Mouse (Mus musculus) hindbrain, embryonic 10.5 days (tissue): Measurements from ENCODE around the gene Ssr3. TPM values are rescaled to one million over a fixed set of nuclear protein-coding genes. Genes with fewer than 3 reads are reported as not detected.

ENCODE experiments used
- DNase-seq: peaks from one replicate; pipeline ENCODE4 v3.0.0-alpha.2; 2017; ENCODE audit warnings: low spot score
- H3K27ac ChIP-seq: fragments of 300-500 bp; sonication (generic); 2 replicates; pipeline ENCODE4 v1.5.1; 2016; ENCODE audit warnings: mild to moderate bottlenecking, moderate library complexity
- H3K27me3 ChIP-seq: fragments of 300-500 bp; sonication (generic); 2 replicates; pipeline ENCODE4 v1.6.1; 2016; ENCODE audit warnings: mild to moderate bottlenecking; ENCODE audit not compliant: poor library complexity, insufficient read depth, severe bottlenecking
- H3K36me3 ChIP-seq: fragments of 300-500 bp; sonication (generic); 2 replicates; pipeline ENCODE4 v1.6.1; 2016; ENCODE audit warnings: mild to moderate bottlenecking, moderate library complexity
- H3K4me1 ChIP-seq: fragments of 300-500 bp; sonication (generic); replicated peaks from 2 replicates; pipeline ENCODE4 v1.6.1; 2016; ENCODE audit warnings: mild to moderate bottlenecking
- H3K4me3 ChIP-seq: fragments of 300-500 bp; sonication (generic); 2 replicates; pipeline ENCODE4 v1.5.1; 2016; ENCODE audit warnings: mild to moderate bottlenecking, moderate library complexity
- H3K9me3 ChIP-seq: fragments of 300-500 bp; sonication (generic); 2 replicates; pipeline ENCODE4 v1.6.1; 2016; ENCODE audit warnings: mild to moderate bottlenecking, moderate library complexity
- WGBS: fragments of 180-500 bp; shearing (Covaris S2); methylation state at CpG from one replicate; pipeline ENCODE4 v1.1.7; 2016; 5-methylcytosine and 5-hydroxymethylcytosine counted together
- polyA plus RNA-seq: library from polyadenylated mRNA; unstranded; fragments of >200 nt; fragmentation: Nextera tagmentation; extraction: Ambion mirVana; gene quantifications from 2 replicates; pipeline ENCODE4 v1.2.1, GENCODE M21; 2016

The Ssr3 gene
- polyA plus RNA-seq, 1 experiment from 2014 or later, result 180 TPM

DNA sequence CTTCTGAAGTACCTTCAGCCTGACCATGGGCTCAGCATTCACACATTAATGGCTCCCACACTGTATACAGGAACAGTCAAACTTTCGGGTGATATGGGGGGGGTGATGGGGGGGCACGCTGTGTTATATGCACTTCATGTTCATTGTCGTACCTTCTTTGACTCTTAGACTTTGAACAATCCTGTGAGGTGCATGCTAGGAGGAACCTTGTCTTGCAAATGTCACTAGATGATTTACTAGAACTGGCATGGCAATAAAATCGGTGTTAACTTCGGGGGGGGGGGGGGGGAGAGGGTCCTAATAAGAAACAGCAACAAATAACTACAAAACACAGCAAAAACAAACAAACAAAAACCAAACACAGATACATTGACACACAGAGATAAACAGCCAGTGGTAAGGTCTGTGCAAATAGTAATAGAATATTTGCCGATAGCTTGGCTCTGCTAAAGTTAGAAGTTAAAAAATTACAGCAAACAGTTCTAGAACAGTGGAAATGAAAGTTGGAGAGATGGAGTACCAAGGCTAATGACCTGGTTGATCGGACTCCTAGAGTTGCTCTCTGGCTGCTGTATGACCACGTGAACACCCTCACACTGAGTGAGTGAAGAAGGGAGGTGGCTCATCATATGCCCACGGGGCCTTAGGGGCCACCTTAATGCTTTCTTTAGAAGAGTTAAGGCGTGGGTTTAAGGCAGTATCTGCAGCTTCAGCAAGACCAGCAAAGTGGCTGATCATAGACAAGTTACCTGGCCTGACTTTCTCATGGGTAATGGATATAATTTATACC, 26.3 kb downstream of the Ssr3 start:
- 91% methylated on average over 10 of the region's 10 CpGs for WGBS
- Histone ChIP-seq H3K36me3 (peaks cover 34% of the 10 kb centered on the region), H3K9me3 (no peaks in the 10 kb centered on the region), H3K27ac (no peak overlapping the region), H3K4me1 (no peaks in the 10 kb centered on the region; the same call in 1 of the 2 replicates), H3K4me3 (no peak overlapping the region), H3K27me3 (no peaks in the 10 kb centered on the region)
- DNase-seq, result no peak

DNA sequence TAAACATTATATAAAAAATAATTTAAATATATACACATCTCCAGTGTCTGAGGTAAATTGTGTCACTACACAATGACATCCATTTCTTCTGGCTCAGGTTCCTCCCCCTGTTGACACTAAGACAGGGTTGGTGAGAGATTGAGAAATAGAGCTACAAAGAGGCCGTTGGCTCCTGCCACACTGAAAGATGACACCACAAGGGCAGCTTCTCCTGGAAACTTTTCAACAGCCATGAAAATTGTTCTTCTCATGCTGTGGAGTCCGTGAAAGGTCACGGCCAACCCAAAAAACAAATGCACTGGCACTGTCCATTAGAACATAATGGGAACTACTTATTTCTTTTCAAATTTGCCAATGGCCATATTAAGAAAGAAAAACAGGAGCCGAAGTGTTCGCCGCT, 27.2 kb downstream of the Ssr3 start:
- H3K9me3 ChIP-seq, result no peaks in the 10 kb centered on the region
- H3K36me3 ChIP-seq, result peaks cover 25% of the 10 kb centered on the region
- DNase-seq, result no peak
- H3K27ac ChIP-seq, result no peak overlapping the region
- H3K4me1 ChIP-seq, result no peaks in the 10 kb centered on the region; the same call in 1 of the 2 replicates
- H3K27me3 ChIP-seq, result no peaks in the 10 kb centered on the region
- WGBS, result 61% methylated on average over 6 of the region's 6 CpGs
- no peak overlapping the region for H3K4me3 ChIP-seq

DNA sequence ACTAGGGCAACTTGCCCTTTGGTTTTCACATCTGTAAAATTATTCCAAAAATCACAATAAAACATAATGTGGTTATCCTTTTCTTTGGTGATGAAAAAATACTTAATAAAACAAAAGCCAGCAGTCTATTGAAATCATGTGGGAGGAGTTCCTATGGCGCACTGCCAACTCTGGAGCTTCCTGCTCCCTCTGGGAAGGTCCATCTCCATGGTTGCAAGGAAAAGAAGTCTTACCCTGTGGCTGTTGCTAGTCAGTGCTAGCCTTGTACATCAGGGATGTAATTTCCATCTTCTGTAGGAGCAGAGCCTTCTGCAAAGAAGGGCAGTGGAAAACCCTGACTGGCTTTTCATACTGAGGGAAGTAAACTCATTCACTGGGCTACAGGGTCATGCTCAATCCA, 29.0 kb downstream of the Ssr3 start:
- Histone ChIP-seq H3K4me1 (peaks cover under 1% of the 10 kb centered on the region; the same call in 1 of the 2 replicates), H3K27ac (no peak overlapping the region), H3K27me3 (no peaks in the 10 kb centered on the region), H3K36me3 (peaks cover 20% of the 10 kb centered on the region), H3K9me3 (no peaks in the 10 kb centered on the region), H3K4me3 (no peak overlapping the region)
- 91% methylated on average over 1 of the region's 1 CpGs for WGBS
- DNase-seq, result no peak

DNA sequence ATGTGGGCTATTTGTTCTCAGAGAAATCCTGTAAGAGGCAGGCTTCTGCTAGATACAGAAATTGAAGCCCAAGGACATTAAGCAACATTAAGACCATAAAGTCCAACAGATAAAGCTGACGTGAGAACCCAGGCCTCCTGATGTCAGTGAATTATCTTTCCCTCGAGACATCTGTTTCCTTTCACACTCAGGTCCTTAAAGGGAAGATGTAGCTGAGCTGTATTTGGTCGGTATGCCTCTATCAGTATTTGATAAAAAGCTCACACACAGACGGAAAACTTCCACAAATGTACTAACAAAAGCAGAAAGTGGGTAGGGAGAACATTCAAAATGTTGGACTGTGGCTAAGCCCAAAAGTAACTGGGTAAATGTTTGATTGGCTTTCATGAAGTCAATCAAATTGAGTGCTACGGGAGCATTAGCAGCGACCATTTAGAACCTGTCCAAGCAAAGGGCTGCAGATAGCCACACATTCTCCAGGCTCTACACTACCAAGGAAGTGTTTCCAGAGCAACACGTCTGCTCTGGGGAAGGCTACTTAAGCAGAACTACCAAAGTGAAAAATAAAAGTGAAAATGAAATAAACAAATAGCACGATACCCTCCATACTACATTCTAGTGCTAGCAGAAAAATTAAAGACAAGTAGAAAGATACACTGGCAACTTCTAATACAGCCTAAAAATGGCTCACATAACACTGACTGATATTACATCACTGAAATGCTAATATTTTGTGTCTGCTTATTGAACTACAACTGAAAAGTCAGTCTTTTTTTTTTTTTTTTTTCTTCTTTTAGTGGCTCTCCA, 32.1 kb downstream of the Ssr3 start:
- Histone ChIP-seq H3K9me3 (no peaks in the 10 kb centered on the region), H3K27ac (no peak overlapping the region), H3K27me3 (no peaks in the 10 kb centered on the region), H3K36me3 (peaks cover 13% of the 10 kb centered on the region), H3K4me3 (no peak overlapping the region), H3K4me1 (0 out of 2 replicates have a peak, but pooled peaks cover 4% of the 10 kb centered on the region)
- DNase-seq, result no peak
- 83% methylated on average over 8 of the region's 8 CpGs for WGBS

DNA sequence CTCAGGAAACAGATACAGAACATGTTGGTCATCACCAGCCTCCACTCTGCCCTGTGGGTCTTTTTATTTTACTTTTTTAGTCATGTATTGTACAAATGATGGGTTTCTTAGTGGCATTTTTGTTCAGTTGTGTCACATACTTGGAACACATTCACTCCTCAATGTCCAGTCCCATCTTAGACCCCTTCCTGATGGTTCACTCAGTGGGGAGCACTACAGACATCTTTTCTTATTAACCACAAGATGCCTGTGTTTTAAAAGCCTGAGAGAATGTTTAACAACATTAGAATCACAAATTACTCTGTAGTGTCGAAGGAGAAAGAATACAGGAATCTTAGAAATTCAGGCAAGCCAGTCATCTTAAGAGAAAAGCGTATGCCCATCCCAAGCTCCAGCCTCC, 33.6 kb downstream of the Ssr3 start:
- 87% methylated on average over 2 of the region's 2 CpGs for WGBS
- H3K27me3 ChIP-seq, result no peaks in the 10 kb centered on the region
- H3K36me3 ChIP-seq, result peaks cover 9% of the 10 kb centered on the region
- H3K4me3 ChIP-seq, result no peak overlapping the region
- no peak for DNase-seq
- H3K4me1 ChIP-seq, result 0 out of 2 replicates have a peak, but pooled peaks cover 4% of the 10 kb centered on the region
- H3K9me3 ChIP-seq, result no peaks in the 10 kb centered on the region
- no peak overlapping the region for H3K27ac ChIP-seq

DNA sequence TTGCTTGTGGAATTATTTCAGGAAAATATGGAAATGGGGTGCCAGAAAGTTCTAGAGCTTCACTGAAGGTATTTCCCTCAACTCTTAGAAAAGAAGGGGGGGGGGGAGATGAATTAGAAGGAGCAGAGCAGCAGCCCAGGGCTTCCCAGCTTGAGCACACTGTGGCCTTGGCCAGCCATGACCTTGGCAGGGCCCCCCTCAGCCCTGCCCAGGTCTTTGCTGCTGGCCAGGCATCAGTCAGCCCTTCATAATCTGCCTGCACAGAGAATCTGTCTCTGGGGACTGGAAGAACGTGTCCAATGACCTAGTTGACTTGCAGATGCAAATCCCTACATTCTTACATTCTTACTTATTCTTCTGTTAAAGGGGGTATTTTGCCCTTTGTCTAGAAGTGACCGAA, 34.1 kb downstream of the Ssr3 start:
- 62% methylated on average over 2 of the region's 2 CpGs for WGBS
- H3K9me3 ChIP-seq, result no peaks in the 10 kb centered on the region
- H3K27ac ChIP-seq, result no peak overlapping the region
- H3K36me3 ChIP-seq, result 0 out of 2 replicates have a peak, but pooled peaks cover 5% of the 10 kb centered on the region
- H3K4me3 ChIP-seq, result no peak overlapping the region
- H3K4me1 ChIP-seq, result 0 out of 2 replicates have a peak, but pooled peaks cover 4% of the 10 kb centered on the region
- H3K27me3 ChIP-seq, result no peaks in the 10 kb centered on the region
- DNase-seq, result no peak

DNA sequence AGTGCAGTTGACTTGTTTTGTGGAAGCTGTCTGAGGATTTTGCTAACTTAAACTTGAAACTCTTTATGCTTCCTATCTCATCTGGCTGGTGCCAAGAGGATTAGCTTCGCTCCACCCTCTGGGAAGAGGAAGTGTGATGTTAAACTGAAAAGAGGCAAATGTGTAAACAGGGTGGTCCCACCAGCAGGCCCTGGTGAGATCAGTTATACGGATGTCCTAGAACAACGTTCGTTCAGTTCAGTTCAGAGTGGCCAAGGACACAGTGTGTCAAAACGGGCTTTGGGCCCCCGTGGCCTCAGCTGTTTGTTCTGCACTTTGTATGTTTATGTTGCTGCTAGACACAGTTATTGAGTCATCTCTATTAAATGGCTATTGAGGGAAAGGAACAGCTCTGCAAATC, 36.9 kb downstream of the Ssr3 start:
- no peaks in the 10 kb centered on the region for H3K9me3 ChIP-seq
- 85% methylated on average over 6 of the region's 6 CpGs for WGBS
- DNase-seq, result no peak
- no peak overlapping the region for H3K27ac ChIP-seq
- H3K4me1 ChIP-seq, result 0 out of 2 replicates have a peak, but pooled peaks cover 4% of the 10 kb centered on the region
- H3K27me3 ChIP-seq, result no peaks in the 10 kb centered on the region
- H3K36me3 ChIP-seq, result no peaks in the 10 kb centered on the region
- no peak overlapping the region for H3K4me3 ChIP-seq

DNA sequence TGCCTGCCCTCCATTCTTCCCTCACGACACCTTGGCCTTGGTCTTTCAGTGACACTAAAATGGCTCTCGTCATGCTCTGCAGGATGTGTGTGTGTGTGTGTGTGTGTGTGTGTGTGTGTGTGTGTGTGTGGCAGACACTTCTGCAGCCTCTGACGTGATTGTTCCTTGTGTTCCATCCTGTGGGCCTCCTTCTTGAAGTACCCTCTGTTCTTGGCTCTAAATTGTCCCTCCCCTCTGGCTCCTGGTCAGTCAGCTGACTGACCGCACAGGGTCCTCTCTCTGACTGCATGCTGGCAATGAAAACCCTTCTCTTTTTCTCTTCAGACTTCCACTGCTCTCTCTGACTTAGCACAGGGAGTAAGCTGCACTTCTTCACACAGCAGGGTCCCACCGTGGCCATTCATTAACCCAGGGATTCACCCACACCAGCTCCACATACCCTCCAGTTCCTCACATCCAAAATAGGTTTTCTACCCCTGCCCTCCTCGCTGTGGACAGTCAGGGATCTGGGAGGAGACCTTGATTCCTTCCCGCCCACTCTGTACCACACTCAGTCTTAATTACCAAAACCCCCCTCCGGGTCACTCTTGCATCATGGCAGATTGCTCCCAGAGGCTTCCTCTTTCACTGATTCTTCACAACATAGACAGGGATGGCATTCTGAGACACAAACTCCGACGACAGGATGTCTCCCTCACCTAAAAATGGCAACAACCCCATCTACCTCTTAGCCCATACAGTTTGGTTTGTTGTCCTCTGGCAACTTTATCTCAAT, 39.0 kb downstream of the Ssr3 start:
- Histone ChIP-seq H3K4me3 (no peak overlapping the region), H3K27me3 (no peaks in the 10 kb centered on the region), H3K36me3 (no peaks in the 10 kb centered on the region), H3K4me1 (0 out of 2 replicates have a peak, but pooled peaks cover 4% of the 10 kb centered on the region), H3K27ac (no peak overlapping the region), H3K9me3 (no peaks in the 10 kb centered on the region)
- no peak for DNase-seq
- WGBS, result 71% methylated on average over 10 of the region's 10 CpGs

DNA sequence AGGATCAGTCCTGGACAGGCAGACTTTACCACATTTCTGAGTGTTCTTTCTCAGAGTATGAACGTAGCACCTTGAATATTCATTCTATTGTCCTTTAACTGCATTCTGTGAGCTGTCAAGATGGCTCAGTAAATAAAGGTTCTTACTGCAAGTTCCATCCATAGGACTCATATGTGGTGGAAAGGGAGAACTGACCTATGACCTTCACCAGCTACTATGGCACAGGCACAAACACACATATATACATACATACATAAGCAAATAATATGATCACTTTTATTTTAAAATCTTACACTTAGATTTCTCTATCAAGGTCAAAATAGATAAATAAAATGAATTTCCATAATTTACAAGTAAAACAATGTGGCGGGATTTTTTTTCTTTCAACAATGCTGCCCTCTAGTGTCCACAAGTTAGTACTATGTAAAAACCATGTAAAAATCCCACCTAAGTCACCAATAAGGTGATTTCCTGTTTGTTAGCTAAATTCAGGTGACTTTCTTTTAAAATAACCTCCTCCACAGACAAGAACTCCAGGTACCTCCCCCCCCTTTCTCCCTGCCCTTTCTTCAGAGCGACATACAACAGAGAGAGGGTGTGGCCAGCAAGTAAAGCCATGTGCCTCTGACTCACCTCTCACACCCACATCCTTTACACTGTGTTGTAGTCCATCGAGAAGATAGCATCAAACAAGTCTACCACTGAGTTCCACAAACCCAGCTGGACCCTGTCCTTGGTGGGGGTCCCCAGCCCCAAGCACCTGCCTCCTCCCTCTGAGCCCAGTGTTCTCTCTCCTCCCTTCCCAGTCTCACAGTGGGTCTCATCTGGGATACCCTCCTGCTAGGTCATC, 39.9 kb downstream of the Ssr3 start:
- Histone ChIP-seq H3K9me3 (no peaks in the 10 kb centered on the region), H3K27ac (no peak overlapping the region), H3K27me3 (no peaks in the 10 kb centered on the region), H3K4me3 (no peak overlapping the region), H3K4me1 (no peaks in the 10 kb centered on the region), H3K36me3 (no peaks in the 10 kb centered on the region)
- no peak for DNase-seq
- WGBS, result 45% methylated on average over 4 of the region's 4 CpGs

DNA sequence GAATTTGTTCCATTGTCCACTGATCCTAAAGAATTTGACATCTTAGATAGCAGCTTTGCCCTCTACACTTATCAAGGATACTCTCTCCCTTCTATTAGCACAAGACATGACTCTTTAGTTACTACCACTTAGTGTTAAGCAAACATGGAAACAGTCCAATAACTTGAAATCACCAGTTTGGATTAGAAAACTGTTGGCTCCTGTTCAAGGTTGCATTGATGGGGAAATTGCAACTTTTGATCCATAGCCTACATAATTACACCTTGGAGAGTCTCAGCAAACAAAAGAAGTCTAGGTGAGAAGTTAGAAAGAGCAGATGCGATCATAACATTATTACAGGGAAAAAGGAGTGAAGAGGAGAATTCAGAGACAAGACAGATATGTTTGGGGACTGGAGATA, 46.2 kb downstream of the Ssr3 start:
- no peaks in the 10 kb centered on the region for H3K27me3 ChIP-seq
- no peaks in the 10 kb centered on the region for H3K36me3 ChIP-seq
- H3K4me1 ChIP-seq, result no peaks in the 10 kb centered on the region
- no peak for DNase-seq
- no peak overlapping the region for H3K4me3 ChIP-seq
- no peak overlapping the region for H3K27ac ChIP-seq
- WGBS, result 93% methylated on average over 1 of the region's 1 CpGs
- H3K9me3 ChIP-seq, result no peaks in the 10 kb centered on the region

DNA sequence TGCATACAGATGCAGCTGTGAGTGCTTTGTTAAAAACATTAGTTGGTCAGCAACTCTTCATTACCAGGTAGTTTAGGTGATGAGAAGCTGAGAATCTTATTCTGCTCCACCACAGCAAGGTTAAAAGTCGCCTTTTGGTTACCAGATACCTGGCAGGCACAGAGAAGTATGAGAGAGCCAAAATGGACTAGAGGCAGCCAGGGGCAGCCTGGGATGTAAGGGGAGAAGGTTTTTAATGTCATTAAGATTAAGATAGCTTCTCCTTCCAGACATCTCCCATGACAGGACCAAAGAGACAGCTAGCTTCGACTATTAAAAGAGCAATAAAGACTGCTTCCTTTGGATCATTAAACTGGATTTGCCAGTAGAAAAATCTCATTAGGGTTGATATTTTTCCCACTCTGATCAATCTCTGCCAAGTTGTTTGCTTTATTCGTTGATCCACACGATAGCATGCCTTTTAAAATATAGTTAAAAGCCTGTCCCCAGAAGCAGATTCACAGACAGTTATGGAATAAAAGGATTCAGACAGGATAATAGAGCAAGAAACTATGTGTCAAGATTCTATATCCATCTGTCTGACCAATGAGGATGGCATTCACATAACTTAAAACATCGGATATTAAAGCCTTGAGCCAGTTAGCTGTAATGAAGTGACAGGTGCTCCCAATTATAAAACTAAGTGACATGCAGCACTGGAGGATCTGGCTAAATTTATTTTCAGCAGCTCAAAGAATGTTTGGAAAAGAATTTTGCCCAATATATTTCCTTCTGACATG, 52.1 kb downstream of the Ssr3 start:
- Histone ChIP-seq H3K4me3 (no peak overlapping the region), H3K27ac (no peak overlapping the region), H3K27me3 (no peaks in the 10 kb centered on the region), H3K4me1 (no peaks in the 10 kb centered on the region), H3K9me3 (no peaks in the 10 kb centered on the region), H3K36me3 (no peaks in the 10 kb centered on the region)
- 87% methylated on average over 5 of the region's 5 CpGs for WGBS
- DNase-seq, result no peak
